Mouse (Mus musculus): ENCODE measurements at regions not wholly inside any gene's neighbourhood (a gene's known extent, or its start where the extent isn't known, plus 50 kb on each side); places are given as distances from the start of the nearest gene placed in this dataset.

- no peak overlapping the region for H3K4me2 ChIP-seq (ENCODE audit: low read depth)
- H3K9ac ChIP-seq (replicated peaks): no peak overlapping the region
- H3K27me3 ChIP-seq (ENCODE audit: control insufficient read depth, insufficient read depth, low read length): no peaks in the 10 kb centered on the region
- H3K4me3 ChIP-seq (ENCODE audit: insufficient read depth in 1 of 2, low read depth in 2 of 2, low read length in 2 of 2): no peak overlapping the region
- 63% methylated on average over 9 of the region's 9 CpGs for WGBS (ENCODE audit: insufficient replicate concordance)
- TF ChIP-seq CTCF (IDR thresholded peaks at IDR 0.05; ENCODE audit: low read depth): no peak
- TF ChIP-seq EP300 (IDR thresholded peaks at IDR 0.05; ENCODE audit: low read depth): no peak
- DNase-seq (ENCODE audit: low read depth in 3 of 3, low spot score in 3 of 3) (no peak), ATAC-seq (ENCODE audit: insufficient read depth) (no peak)
- H3K9me3 ChIP-seq (ENCODE audit: control insufficient read depth, low read length): no peaks in the 10 kb centered on the region
- no peaks in the 10 kb centered on the region for H3K36me3 ChIP-seq (replicated peaks; ENCODE audit: control insufficient read depth, insufficient read depth, low read depth)
- peaks cover 0 to 4% of the 10 kb centered on the region in 2 experiments; a peak in 1 of 4 replicates for H3K4me1 ChIP-seq (replicated peaks; ENCODE audit: control insufficient read depth in 2 of 2, insufficient read depth in 2 of 2, low read length in 1 of 2)
- H3K27ac ChIP-seq: no peak overlapping the region
These were observed 129.0 kb downstream of the Hmg20a start for GRCm38 (mm10) chr9:56547291-56547977.

DNA sequence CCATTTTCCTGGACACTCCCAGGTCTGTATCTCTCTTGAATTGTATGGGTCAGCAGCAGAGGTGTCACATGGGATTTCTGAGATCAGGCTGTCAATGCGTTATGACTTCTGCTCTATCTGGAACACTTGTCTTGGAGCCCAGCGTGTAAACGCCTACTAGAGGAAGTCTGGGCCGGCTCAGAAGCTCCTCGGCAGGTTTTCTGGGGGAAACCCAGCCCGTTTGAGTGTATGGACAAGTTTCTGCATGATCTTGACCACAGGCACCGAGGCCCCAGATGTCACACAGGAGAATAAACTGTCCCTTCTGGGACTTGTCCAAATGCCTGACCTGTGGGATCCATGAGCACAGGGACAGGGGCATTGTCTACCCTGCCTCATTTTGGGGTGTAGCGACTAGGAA lies 131.4 kb downstream of the Hmg20a start:
- H3K4me3 ChIP-seq (ENCODE audit: insufficient read depth in 1 of 2, low read depth in 2 of 2, low read length in 2 of 2): no peak overlapping the region
- no peaks in the 10 kb centered on the region for H3K36me3 ChIP-seq (replicated peaks; ENCODE audit: control insufficient read depth, insufficient read depth, low read depth)
- no peak overlapping the region for H3K27ac ChIP-seq
- H3K9me3 ChIP-seq (ENCODE audit: control insufficient read depth, low read length): no peaks in the 10 kb centered on the region
- ATAC-seq (ENCODE audit: insufficient read depth): no peak
- peaks cover 0 to 4% of the 10 kb centered on the region in 2 experiments; a peak in 1 of 4 replicates for H3K4me1 ChIP-seq (replicated peaks; ENCODE audit: control insufficient read depth in 2 of 2, insufficient read depth in 2 of 2, low read length in 1 of 2)
- H3K4me2 ChIP-seq (ENCODE audit: low read depth): no peak overlapping the region
- WGBS (ENCODE audit: insufficient replicate concordance): 14% methylated on average over 8 of the region's 8 CpGs
- no peaks in the 10 kb centered on the region for H3K27me3 ChIP-seq (ENCODE audit: control insufficient read depth, insufficient read depth, low read length)
- H3K9ac ChIP-seq (replicated peaks): no peak overlapping the region
- no peak for DNase-seq (ENCODE audit: low read depth in 3 of 3, low spot score in 3 of 3)
- TF ChIP-seq EP300 (IDR thresholded peaks at IDR 0.05; ENCODE audit: low read depth) (no peak), CTCF (IDR thresholded peaks at IDR 0.05; ENCODE audit: low read depth) (no peak)

DNA sequence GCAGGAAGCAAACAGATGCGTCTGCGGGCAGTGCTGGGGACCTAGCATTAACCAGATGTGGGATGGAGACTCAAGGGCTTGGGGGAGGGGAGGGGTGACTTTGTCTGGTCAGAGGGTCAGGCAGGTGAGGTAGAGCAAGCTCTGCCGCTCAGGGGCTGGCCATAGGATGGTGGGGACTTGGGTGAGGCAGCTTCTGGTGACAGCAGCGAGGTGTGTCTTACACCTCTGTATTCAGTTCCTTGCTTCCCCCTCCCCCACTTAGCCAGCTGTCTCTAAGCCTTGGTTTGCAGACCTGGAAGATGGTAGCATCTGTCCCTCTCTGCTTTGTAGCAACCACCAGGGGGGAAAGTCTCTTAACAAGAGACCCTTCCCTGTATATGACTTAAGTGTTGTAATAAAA lies 131.8 kb downstream of the Hmg20a start:
- Histone ChIP-seq H3K9ac (replicated peaks) (no peak overlapping the region), H3K4me2 (ENCODE audit: low read depth) (no peak overlapping the region), H3K4me3 (ENCODE audit: insufficient read depth in 1 of 2, low read depth in 2 of 2, low read length in 2 of 2) (no peak overlapping the region), H3K9me3 (ENCODE audit: control insufficient read depth, low read length) (no peaks in the 10 kb centered on the region), H3K4me1 (replicated peaks; ENCODE audit: control insufficient read depth in 2 of 2, insufficient read depth in 2 of 2, low read length in 1 of 2) (peaks cover 0 to 4% of the 10 kb centered on the region in 2 experiments; a peak in 1 of 4 replicates), H3K36me3 (replicated peaks; ENCODE audit: control insufficient read depth, insufficient read depth, low read depth) (no peaks in the 10 kb centered on the region), H3K27ac (no peak overlapping the region), H3K27me3 (ENCODE audit: control insufficient read depth, insufficient read depth, low read length) (no peaks in the 10 kb centered on the region)
- ATAC-seq (ENCODE audit: insufficient read depth): no peak
- no peak for DNase-seq (ENCODE audit: low read depth in 3 of 3, low spot score in 3 of 3)
- TF ChIP-seq EP300 (IDR thresholded peaks at IDR 0.05; ENCODE audit: low read depth) (no peak), CTCF (IDR thresholded peaks at IDR 0.05; ENCODE audit: low read depth) (no peak)
- 25% methylated on average over 4 of the region's 4 CpGs for WGBS (ENCODE audit: insufficient replicate concordance)

- TF ChIP-seq CTCF (IDR thresholded peaks at IDR 0.05; ENCODE audit: low read depth): no peak
- no peak for TF ChIP-seq EP300 (IDR thresholded peaks at IDR 0.05; ENCODE audit: low read depth)
- H3K27me3 ChIP-seq (ENCODE audit: control insufficient read depth, insufficient read depth, low read length): no peaks in the 10 kb centered on the region
- no peak overlapping the region for H3K27ac ChIP-seq
- no peak overlapping the region for H3K4me3 ChIP-seq (ENCODE audit: insufficient read depth in 1 of 2, low read depth in 2 of 2, low read length in 2 of 2)
- H3K4me1 ChIP-seq (replicated peaks; ENCODE audit: control insufficient read depth in 2 of 2, insufficient read depth in 2 of 2, low read length in 1 of 2): peaks cover 0 to 4% of the 10 kb centered on the region in 2 experiments; a peak in 1 of 4 replicates
- H3K9ac ChIP-seq (replicated peaks): no peak overlapping the region
- no peaks in the 10 kb centered on the region for H3K9me3 ChIP-seq (ENCODE audit: control insufficient read depth, low read length)
- no peaks in the 10 kb centered on the region for H3K36me3 ChIP-seq (replicated peaks; ENCODE audit: control insufficient read depth, insufficient read depth, low read depth)
- H3K4me2 ChIP-seq (ENCODE audit: low read depth): no peak overlapping the region
- no peak for ATAC-seq (ENCODE audit: insufficient read depth)
- 46% methylated on average over 11 of the region's 11 CpGs for WGBS (ENCODE audit: insufficient replicate concordance)
- no peak for DNase-seq (ENCODE audit: low read depth in 3 of 3, low spot score in 3 of 3)
These were observed 133.2 kb downstream of the Hmg20a start for GRCm38 (mm10) chr9:56551376-56552186.

GRCm38 (mm10) chr9:56552187-56552686 lies 133.8 kb downstream of the Hmg20a start:
- DNase-seq (ENCODE audit: low read depth in 3 of 3, low spot score in 3 of 3) (no peak), ATAC-seq (ENCODE audit: insufficient read depth) (no peak)
- TF ChIP-seq EP300 (IDR thresholded peaks at IDR 0.05; ENCODE audit: low read depth): no peak
- no peak for TF ChIP-seq CTCF (IDR thresholded peaks at IDR 0.05; ENCODE audit: low read depth)
- H3K27me3 ChIP-seq (ENCODE audit: control insufficient read depth, insufficient read depth, low read length): no peaks in the 10 kb centered on the region
- H3K36me3 ChIP-seq (replicated peaks; ENCODE audit: control insufficient read depth, insufficient read depth, low read depth): no peaks in the 10 kb centered on the region
- no peak overlapping the region for H3K9ac ChIP-seq (replicated peaks)
- no peaks in the 10 kb centered on the region for H3K9me3 ChIP-seq (ENCODE audit: control insufficient read depth, low read length)
- H3K4me1 ChIP-seq (replicated peaks; ENCODE audit: control insufficient read depth in 2 of 2, insufficient read depth in 2 of 2, low read length in 1 of 2): peaks cover 0 to 4% of the 10 kb centered on the region in 2 experiments; a peak in 1 of 4 replicates
- no peak overlapping the region for H3K27ac ChIP-seq
- no peak overlapping the region for H3K4me2 ChIP-seq (ENCODE audit: low read depth)
- 39% methylated on average over 6 of the region's 6 CpGs for WGBS (ENCODE audit: insufficient replicate concordance)
- no peak overlapping the region for H3K4me3 ChIP-seq (ENCODE audit: insufficient read depth in 1 of 2, low read depth in 2 of 2, low read length in 2 of 2)
